Mouse (Mus musculus): ENCODE data around the gene Cdc34.

DNA sequence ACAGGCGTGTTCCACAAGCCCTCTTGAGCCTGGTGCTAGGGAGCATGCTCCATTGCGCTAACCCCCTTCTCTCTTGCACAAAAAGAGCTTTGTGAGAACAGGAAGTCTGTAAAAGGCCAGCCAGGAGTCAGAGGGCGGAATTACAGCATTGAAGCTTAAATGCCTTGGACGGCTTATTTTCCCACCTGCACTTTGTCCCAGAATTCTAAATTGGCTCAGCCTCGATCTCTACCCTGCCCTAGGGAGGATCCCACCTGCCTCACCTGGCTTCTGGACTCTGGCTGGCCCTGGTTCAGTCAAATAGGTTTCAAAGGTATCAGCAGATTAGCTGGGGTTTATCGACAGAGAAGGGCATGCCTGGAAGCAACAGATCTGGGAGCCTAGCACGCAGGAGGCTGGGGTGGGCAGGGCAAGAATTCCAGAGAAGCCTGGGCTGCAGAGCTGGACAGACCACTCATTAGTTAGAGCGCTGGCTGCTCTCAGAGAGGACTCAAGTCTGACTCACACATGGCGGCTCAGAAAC lies 14.2 kb downstream of the Cdc34 start:
- TF ChIP-seq CTCF (IDR thresholded peaks at IDR 0.05; ENCODE audit: borderline replicate concordance, insufficient read depth, low read length) = no peak
- no peak for TF ChIP-seq POLR2A (IDR thresholded peaks at IDR 0.05; ENCODE audit: low read depth, low read length)
